Mouse (Mus musculus) embryo, embryonic 10.5 days (tissue): ENCODE data around the gene Il2rb.

Experiments used
- DNase-seq: peaks from one replicate; pipeline ENCODE4 v3.0.0-alpha.2; 2015; ENCODE audit warnings: low spot score

The Il2rb gene

GRCm38 (mm10) chr15:78481448-78482000, 13.5 kb downstream of the Il2rb start:
- no peak for DNase-seq

- DNase-seq = no peak
Measured at GRCm38 (mm10) chr15:78480991-78481390, 14.1 kb downstream of the Il2rb start.

GRCm38 (mm10) chr15:78480111-78480510, 15.0 kb downstream of the Il2rb start:
- DNase-seq = no peak

- DNase-seq = no peak
Measured at GRCm38 (mm10) chr15:78479470-78479869, 15.6 kb downstream of the Il2rb start.

- DNase-seq = no peak
Measured at GRCm38 (mm10) chr15:78478073-78478472, 17.0 kb downstream of the Il2rb start.

- no peak for DNase-seq
Measured at GRCm38 (mm10) chr15:78476878-78477277, 18.2 kb downstream of the Il2rb start.

GRCm38 (mm10) chr15:78475604-78476031, 19.5 kb downstream of the Il2rb start:
- DNase-seq = no peak

- no peak for DNase-seq
Measured at GRCm38 (mm10) chr15:78473442-78473841, 21.6 kb downstream of the Il2rb start.

- DNase-seq = peak; percentile 31
Measured at GRCm38 (mm10) chr15:78471902-78472301, 23.2 kb downstream of the Il2rb start.

GRCm38 (mm10) chr15:78470495-78471276, 24.4 kb downstream of the Il2rb start:
- DNase-seq = no peak

GRCm38 (mm10) chr15:78468379-78468937, 26.6 kb downstream of the Il2rb start, which contains the start of gene Tmprss6:
Gene Tmprss6, minus strand, starts transcription at chr15:78468634.
- DNase-seq = no peak

- no peak for DNase-seq
Measured at GRCm38 (mm10) chr15:78467570-78467969, 27.5 kb downstream of the Il2rb start.

GRCm38 (mm10) chr15:78466809-78467208, 28.3 kb downstream of the Il2rb start:
- peak; percentile 39 for DNase-seq

GRCm38 (mm10) chr15:78462981-78463380, 32.1 kb downstream of the Il2rb start:
- no peak for DNase-seq

- DNase-seq = no peak
Measured at GRCm38 (mm10) chr15:78457193-78457592, 37.9 kb downstream of the Il2rb start.

GRCm38 (mm10) chr15:78456051-78456450, 39.0 kb downstream of the Il2rb start:
- no peak for DNase-seq

GRCm38 (mm10) chr15:78455168-78455567, 39.9 kb downstream of the Il2rb start:
- DNase-seq = no peak

GRCm38 (mm10) chr15:78452929-78453328, 42.1 kb downstream of the Il2rb start:
- no peak for DNase-seq

GRCm38 (mm10) chr15:78451201-78451600, 43.9 kb downstream of the Il2rb start:
- no peak for DNase-seq

- no peak for DNase-seq
Measured at GRCm38 (mm10) chr15:78450419-78450768, 44.7 kb downstream of the Il2rb start.

- DNase-seq = peak; percentile 60
Measured at GRCm38 (mm10) chr15:78449694-78450418, 45.2 kb downstream of the Il2rb start.

- no peak for DNase-seq
Measured at GRCm38 (mm10) chr15:78449131-78449530, 45.9 kb downstream of the Il2rb start.
